Mouse (Mus musculus): ENCODE data around the gene Sbno2. TPM values are rescaled to one million over a fixed set of nuclear protein-coding genes. Genes with fewer than 3 reads are reported as not detected.

The Sbno2 gene
- 10.3 and 13.0 TPM in 2 replicates for polyA plus RNA-seq (2015; fragmentation: Nextera tagmentation; extraction: Ambion mirVana)

DNA sequence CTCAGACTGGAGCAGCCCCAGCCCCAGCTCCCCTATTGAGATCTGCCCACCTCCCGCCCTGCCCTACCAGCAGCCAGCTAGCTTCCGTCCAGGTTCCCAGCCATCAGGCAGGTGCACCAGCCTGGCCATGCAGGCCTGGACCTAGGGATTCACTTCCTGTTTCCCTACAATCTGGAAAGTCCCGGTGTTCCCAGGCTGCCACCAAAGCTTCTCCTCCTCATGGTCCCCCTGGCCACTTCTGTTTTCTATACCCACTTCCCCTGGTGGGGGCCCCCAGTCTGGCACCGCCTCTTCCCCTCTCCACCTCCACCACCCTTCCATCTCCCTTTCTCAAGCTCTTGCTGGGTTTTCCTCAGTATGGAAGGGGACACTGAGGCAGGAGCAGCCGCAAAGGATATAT lies at the start of gene Sbno2:
Sbno2 (minus strand) TSS at position 112 of the 400 bp plus-strand sequence.
- H3K9ac ChIP-seq (ENCODE audit: low read depth, low read length): no peak within 1 kb of the TSS
- no peak within 1 kb of the TSS for H3K4me3 ChIP-seq (ENCODE audit: low read length)
- no peak for ATAC-seq
- H3K36me3 ChIP-seq (ENCODE audit: control insufficient read depth, insufficient read depth, low read length): no peaks in the 10 kb centered on the region
- WGBS: 68% methylated on average over 5 of the region's 5 CpGs
- no peak within 1 kb of the TSS for H3K27ac ChIP-seq (ENCODE audit: low read depth, low read length)
- H3K9me3 ChIP-seq (ENCODE audit: control insufficient read depth, low read length): no peaks in the 10 kb centered on the region
- H3K4me1 ChIP-seq (ENCODE audit: control insufficient read depth, insufficient read depth, low read depth, low read length): peaks cover 13% of the 10 kb centered on the region
- no peak within 1 kb of the TSS for H3K4me2 ChIP-seq (ENCODE audit: low read length)
- H3K27me3 ChIP-seq (replicated peaks; ENCODE audit: control insufficient read depth, insufficient read depth, low read length): no peaks in the 10 kb centered on the region

DNA sequence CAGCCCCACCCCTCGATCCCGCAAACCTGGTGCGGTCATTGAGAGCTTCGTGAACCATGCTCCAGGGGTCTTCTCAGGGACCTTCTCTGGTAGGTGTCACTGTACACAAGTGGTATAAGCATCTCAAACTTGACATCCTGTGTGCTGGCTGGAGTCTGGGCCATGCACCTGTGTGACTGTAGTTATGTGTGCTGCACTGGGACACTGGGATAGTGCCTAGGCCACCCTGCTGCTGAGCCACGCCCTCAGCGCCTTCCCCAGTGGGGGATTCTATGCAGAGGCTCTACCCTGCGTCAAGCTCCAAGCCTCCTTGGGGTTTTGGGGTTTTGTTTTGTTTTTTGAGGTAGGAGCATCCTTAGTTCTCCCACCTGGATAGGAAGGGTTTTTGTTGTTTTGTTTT lies 49.0 kb upstream of the Sbno2 start:
- Histone ChIP-seq H3K9ac (ENCODE audit: low read depth, low read length) (peak overlapping the region; percentile 9; the same call in 1 of the 2 replicates), H3K27me3 (replicated peaks; ENCODE audit: control insufficient read depth, insufficient read depth, low read length) (no peaks in the 10 kb centered on the region), H3K27ac (ENCODE audit: low read depth, low read length) (peak overlapping the region; percentile 37; the same call in 1 of the 2 replicates), H3K9me3 (ENCODE audit: control insufficient read depth, low read length) (no peaks in the 10 kb centered on the region), H3K4me3 (ENCODE audit: low read length) (no peak overlapping the region), H3K36me3 (ENCODE audit: control insufficient read depth, insufficient read depth, low read length) (peaks cover 40% of the 10 kb centered on the region), H3K4me1 (ENCODE audit: control insufficient read depth, insufficient read depth, low read depth, low read length) (peaks cover 50% of the 10 kb centered on the region), H3K4me2 (ENCODE audit: low read length) (no peak overlapping the region)
- ATAC-seq: no peak
- 80% methylated on average over 7 of the region's 7 CpGs for WGBS

DNA sequence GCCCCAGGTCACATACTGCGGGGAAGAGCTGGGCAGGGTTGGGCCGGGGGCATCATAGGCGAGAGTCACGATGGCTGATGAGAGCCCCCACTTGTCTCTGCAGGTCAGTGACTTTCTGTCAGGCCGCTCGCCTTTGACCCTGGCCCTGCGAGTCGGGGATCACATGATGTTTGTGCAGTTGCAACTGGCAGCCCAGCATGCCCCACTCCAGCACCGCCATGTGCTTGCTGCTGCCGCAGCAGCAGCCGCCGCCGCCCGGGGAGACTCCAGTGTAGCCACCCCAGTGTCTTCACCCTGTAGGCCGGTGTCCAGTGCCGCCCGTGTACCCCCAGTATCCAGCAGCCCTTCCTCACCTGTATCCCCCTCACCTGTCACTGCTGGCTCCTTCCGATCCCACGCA lies 48.3 kb upstream of the Sbno2 start:
- Histone ChIP-seq H3K4me3 (ENCODE audit: low read length) (peak overlapping the region; percentile 81; the same call in 1 of the 2 replicates), H3K4me2 (ENCODE audit: low read length) (0 out of 2 replicates have a peak overlapping the region, but pooled peaks have one; percentile 82), H3K9ac (ENCODE audit: low read depth, low read length) (peak overlapping the region; percentile 95; the same call in 1 of the 2 replicates), H3K36me3 (ENCODE audit: control insufficient read depth, insufficient read depth, low read length) (peaks cover 40% of the 10 kb centered on the region), H3K27me3 (replicated peaks; ENCODE audit: control insufficient read depth, insufficient read depth, low read length) (no peaks in the 10 kb centered on the region), H3K9me3 (ENCODE audit: control insufficient read depth, low read length) (no peaks in the 10 kb centered on the region), H3K27ac (ENCODE audit: low read depth, low read length) (peak overlapping the region; percentile 98; the same call in 1 of the 2 replicates), H3K4me1 (ENCODE audit: control insufficient read depth, insufficient read depth, low read depth, low read length) (peaks cover 43% of the 10 kb centered on the region)
- no peak for ATAC-seq
- 79% methylated on average over 19 of the region's 19 CpGs for WGBS

DNA sequence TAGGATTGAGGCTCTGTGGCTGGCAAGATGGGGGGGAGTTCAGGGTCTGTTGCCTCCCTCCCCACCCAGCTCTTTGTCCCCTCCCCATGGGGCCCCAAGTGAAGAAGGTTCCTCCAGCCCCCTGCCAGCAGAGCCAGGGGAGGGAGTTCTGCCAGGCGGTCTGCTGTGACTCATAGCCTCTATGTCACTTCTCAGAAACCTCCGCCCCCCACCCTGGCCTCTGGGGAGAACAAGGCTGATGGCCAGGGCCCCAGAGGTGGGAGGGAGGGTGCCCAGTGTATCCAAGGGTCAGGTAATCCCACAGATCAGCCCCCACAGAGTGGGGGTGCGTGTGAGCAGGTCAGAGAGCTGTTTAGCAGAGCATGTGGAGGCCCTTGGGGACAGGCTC lies 47.5 kb upstream of the Sbno2 start:
- Histone ChIP-seq H3K9me3 (ENCODE audit: control insufficient read depth, low read length) (no peaks in the 10 kb centered on the region), H3K4me3 (ENCODE audit: low read length) (peak overlapping the region; percentile 81), H3K36me3 (ENCODE audit: control insufficient read depth, insufficient read depth, low read length) (peaks cover 40% of the 10 kb centered on the region), H3K9ac (ENCODE audit: low read depth, low read length) (peak overlapping the region; percentile 95), H3K27ac (ENCODE audit: low read depth, low read length) (peak overlapping the region; percentile 98), H3K4me1 (ENCODE audit: control insufficient read depth, insufficient read depth, low read depth, low read length) (peaks cover 42% of the 10 kb centered on the region), H3K4me2 (ENCODE audit: low read length) (peak overlapping the region; percentile 82), H3K27me3 (replicated peaks; ENCODE audit: control insufficient read depth, insufficient read depth, low read length) (no peaks in the 10 kb centered on the region)
- WGBS: 26% methylated on average over 3 of the region's 3 CpGs
- no peak for ATAC-seq

DNA sequence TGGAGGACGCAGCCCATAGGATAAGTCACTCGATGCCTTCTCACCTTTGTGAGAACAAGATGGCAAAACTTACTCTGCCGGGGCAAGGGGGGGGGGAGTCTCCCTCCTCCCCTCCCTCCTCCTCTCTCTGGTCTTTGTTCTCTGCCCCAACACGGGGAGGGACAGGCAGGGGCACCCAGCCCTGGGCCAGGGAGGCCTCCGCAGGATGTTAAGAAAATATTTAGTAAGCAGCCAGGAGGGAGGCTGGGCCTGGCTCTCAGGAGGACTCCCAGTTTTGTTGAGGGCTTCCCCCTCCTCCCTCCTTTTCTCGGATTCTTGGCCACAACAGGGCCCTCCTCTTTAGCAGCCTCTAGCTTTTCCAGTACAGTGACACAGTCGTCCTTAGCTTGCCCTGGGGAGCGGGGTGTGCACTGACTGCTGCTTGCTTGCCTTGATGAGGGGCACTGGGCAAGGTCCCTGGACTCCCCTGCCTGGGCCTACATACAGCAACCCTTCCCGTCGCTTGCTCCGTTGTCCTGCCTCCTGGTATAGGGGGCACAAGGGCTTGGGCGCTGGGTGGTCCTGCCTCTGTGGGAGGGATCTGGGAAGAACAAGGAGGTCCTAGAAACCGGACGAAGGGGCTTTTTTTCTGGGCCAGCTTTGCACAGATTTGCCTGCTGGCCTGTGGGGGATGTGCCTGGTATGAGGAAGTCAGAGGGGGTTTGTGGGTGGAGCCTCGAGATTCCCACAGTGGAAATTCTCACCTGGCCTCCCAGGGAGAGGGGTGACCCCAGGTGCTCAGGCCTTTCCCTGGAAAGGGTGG lies 46.9 kb upstream of the Sbno2 start:
- peak overlapping the region; percentile 98 for H3K27ac ChIP-seq (ENCODE audit: low read depth, low read length)
- H3K4me1 ChIP-seq (ENCODE audit: control insufficient read depth, insufficient read depth, low read depth, low read length): peaks cover 44% of the 10 kb centered on the region

DNA sequence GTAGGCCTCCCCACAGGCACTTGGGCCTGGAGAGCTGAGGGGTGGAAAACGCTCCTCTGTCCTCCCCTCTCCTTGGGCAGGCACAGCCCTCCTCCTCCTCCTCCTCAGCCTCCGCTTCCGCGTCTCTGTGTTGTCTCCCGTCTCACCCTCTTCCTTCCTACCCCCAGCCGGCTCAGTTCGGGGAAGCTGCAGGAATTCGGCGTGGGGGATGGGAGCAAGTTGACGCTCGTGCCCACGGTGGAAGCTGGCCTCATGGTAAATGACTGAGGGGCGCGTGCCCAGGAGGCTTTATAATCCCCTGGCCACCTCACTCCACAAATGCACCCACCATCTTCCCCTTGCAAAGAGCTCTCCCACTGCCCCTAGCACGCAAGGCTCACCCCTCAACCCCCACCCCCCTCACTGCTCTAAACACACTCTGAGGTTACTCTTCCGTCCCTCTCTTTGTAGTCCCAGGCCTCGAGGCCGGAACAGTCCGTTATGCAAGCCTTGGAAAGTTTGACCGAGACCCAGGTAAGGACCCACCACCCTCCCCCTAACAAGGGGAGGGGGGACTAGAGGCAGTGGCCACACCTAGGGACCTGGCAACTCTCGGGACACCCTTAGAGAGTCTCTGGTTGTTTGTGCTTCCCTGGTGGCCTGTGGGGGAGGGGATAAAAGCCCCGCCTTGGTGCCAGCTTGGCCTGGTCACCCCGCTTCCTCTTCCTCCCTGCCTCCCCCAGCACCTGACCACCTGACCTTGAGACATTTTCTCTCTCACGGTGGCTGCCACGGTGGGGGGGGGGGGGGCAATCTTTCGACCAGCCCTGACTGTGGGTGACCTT lies 46.1 kb upstream of the Sbno2 start:
- Histone ChIP-seq H3K4me2 (ENCODE audit: low read length) (peak overlapping the region; percentile 82), H3K27ac (ENCODE audit: low read depth, low read length) (peak overlapping the region; percentile 98), H3K36me3 (ENCODE audit: control insufficient read depth, insufficient read depth, low read length) (peaks cover 28% of the 10 kb centered on the region), H3K4me1 (ENCODE audit: control insufficient read depth, insufficient read depth, low read depth, low read length) (peaks cover 37% of the 10 kb centered on the region), H3K4me3 (ENCODE audit: low read length) (peak overlapping the region; percentile 81), H3K27me3 (replicated peaks; ENCODE audit: control insufficient read depth, insufficient read depth, low read length) (no peaks in the 10 kb centered on the region), H3K9ac (ENCODE audit: low read depth, low read length) (peak overlapping the region; percentile 95), H3K9me3 (ENCODE audit: control insufficient read depth, low read length) (no peaks in the 10 kb centered on the region)
- WGBS: 0% methylated on average over 26 of the region's 26 CpGs
- ATAC-seq: no peak

More for the DNA sequence above, 46.9 kb upstream of the Sbno2 start:
- Histone ChIP-seq H3K36me3 (ENCODE audit: control insufficient read depth, insufficient read depth, low read length) (peaks cover 36% of the 10 kb centered on the region), H3K9me3 (ENCODE audit: control insufficient read depth, low read length) (no peaks in the 10 kb centered on the region), H3K9ac (ENCODE audit: low read depth, low read length) (peak overlapping the region; percentile 95), H3K4me3 (ENCODE audit: low read length) (peak overlapping the region; percentile 81), H3K27me3 (replicated peaks; ENCODE audit: control insufficient read depth, insufficient read depth, low read length) (no peaks in the 10 kb centered on the region), H3K4me2 (ENCODE audit: low read length) (peak overlapping the region; percentile 82)
- 4% methylated on average over 14 of the region's 15 CpGs for WGBS
- ATAC-seq: no peak

DNA sequence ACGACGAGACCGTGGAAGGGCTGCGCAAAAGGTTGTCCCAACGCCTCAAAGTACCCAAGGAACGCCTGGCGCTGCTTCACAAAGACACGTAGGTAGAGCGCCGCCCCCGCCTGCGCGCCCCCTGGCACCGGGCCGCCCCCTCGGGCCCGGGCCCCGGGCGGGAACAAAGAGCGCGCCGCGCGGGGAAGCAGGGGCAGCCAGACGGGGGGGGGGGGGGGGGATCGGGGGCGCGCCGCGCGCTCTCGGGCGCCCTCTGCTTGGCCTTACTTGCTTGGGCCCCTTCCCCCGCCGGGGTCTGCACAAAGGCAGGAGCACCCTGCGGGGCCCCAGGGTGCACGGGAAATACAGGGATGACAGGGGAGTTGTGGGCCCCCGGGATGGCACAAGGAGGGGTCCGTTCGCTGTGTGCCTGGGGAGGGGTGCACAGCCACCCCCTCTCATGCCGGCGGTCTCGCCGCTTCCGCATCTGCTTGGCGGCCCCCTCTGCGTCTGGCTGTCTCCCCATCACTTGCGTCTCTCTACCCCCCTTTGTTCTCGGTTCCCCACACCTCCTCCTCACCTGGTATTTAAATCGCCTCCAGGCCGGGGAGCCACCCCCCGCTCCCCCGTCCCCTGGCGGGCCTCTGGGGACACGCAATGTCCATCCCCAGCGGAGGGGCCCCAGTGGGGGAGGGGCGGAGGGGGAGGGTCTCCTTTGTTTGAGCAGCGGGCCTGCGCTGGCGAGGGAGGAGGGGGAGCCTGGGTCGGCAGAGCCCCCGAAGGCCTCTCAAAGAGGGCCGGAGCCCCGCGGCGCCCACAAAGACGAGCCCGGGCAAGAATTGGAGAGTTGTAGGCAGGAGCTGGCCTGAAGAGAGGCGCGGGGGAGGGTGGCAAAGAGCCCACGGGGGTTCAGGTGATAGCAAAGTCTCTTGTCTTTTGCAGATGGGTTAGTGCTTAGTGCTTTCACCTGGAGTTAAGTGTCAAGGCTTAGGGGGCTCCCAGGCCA lies 45.1 kb upstream of the Sbno2 start:
- Histone ChIP-seq H3K9ac (ENCODE audit: low read depth, low read length) (peak overlapping the region; percentile 95), H3K9me3 (ENCODE audit: control insufficient read depth, low read length) (no peaks in the 10 kb centered on the region), H3K4me1 (ENCODE audit: control insufficient read depth, insufficient read depth, low read depth, low read length) (peaks cover 38% of the 10 kb centered on the region), H3K27me3 (replicated peaks; ENCODE audit: control insufficient read depth, insufficient read depth, low read length) (no peaks in the 10 kb centered on the region), H3K27ac (ENCODE audit: low read depth, low read length) (peak overlapping the region; percentile 98), H3K4me2 (ENCODE audit: low read length) (peak overlapping the region; percentile 82), H3K36me3 (ENCODE audit: control insufficient read depth, insufficient read depth, low read length) (peaks cover 26% of the 10 kb centered on the region), H3K4me3 (ENCODE audit: low read length) (peak overlapping the region; percentile 81)
- 0% methylated on average over 47 of the region's 71 CpGs for WGBS
- ATAC-seq: no peak

Data from hindbrain, embryonic 16.5 days (tissue).